Mouse (Mus musculus) cerebellum, adult 8-10 months (tissue): ENCODE measurements around the gene Ptpn1.

Experiments used
- DNase-seq: peaks from one replicate; pipeline ENCODE4 v3.0.0; 2022

The Ptpn1 gene

GRCm38 (mm10) chr2:167931985-167932726 is at the start of gene Ptpn1:
TSS of gene Ptpn1 (plus strand) at chr2:167932057.
- peak; percentile 97 for DNase-seq

- no peak for DNase-seq
Measured at GRCm38 (mm10) chr2:167886485-167886884, 45.4 kb upstream of the Ptpn1 start.

- no peak for DNase-seq
Measured at GRCm38 (mm10) chr2:167887516-167888347, 44.1 kb upstream of the Ptpn1 start.

- no peak for DNase-seq
Measured at GRCm38 (mm10) chr2:167888834-167889233, 43.0 kb upstream of the Ptpn1 start.

GRCm38 (mm10) chr2:167889886-167890285 is 42.0 kb upstream of the Ptpn1 start:
- DNase-seq: no peak

GRCm38 (mm10) chr2:167891908-167892307 is 39.9 kb upstream of the Ptpn1 start:
- peak; percentile 17 for DNase-seq

GRCm38 (mm10) chr2:167893680-167894079 is 38.2 kb upstream of the Ptpn1 start:
- no peak for DNase-seq

- DNase-seq: peak; percentile 77
Measured at GRCm38 (mm10) chr2:167894948-167895372, 36.9 kb upstream of the Ptpn1 start.

GRCm38 (mm10) chr2:167897896-167898295 is 34.0 kb upstream of the Ptpn1 start:
- DNase-seq: no peak

GRCm38 (mm10) chr2:167899989-167900421 is 31.9 kb upstream of the Ptpn1 start:
- no peak for DNase-seq

- no peak for DNase-seq
Measured at GRCm38 (mm10) chr2:167902116-167902703, 29.6 kb upstream of the Ptpn1 start.

GRCm38 (mm10) chr2:167903242-167903952 is 28.5 kb upstream of the Ptpn1 start:
- DNase-seq: no peak

GRCm38 (mm10) chr2:167904621-167905367 is 27.1 kb upstream of the Ptpn1 start:
- no peak for DNase-seq

GRCm38 (mm10) chr2:167905561-167905960 is 26.3 kb upstream of the Ptpn1 start:
- DNase-seq: no peak

GRCm38 (mm10) chr2:167906729-167907128 is 25.1 kb upstream of the Ptpn1 start:
- DNase-seq: no peak

GRCm38 (mm10) chr2:167909531-167910177 is 22.2 kb upstream of the Ptpn1 start:
- DNase-seq: no peak

- DNase-seq: no peak
Measured at GRCm38 (mm10) chr2:167910178-167910540, 21.7 kb upstream of the Ptpn1 start.

- DNase-seq: no peak
Measured at GRCm38 (mm10) chr2:167911511-167911910, 20.3 kb upstream of the Ptpn1 start.

- no peak for DNase-seq
Measured at GRCm38 (mm10) chr2:167919081-167919480, 12.8 kb upstream of the Ptpn1 start.

GRCm38 (mm10) chr2:167920041-167920440 is 11.8 kb upstream of the Ptpn1 start:
- no peak for DNase-seq

GRCm38 (mm10) chr2:167920960-167921495 is 10.8 kb upstream of the Ptpn1 start:
- no peak for DNase-seq
